Mouse (Mus musculus): ENCODE measurements at regions not wholly inside any gene's neighbourhood (a gene's known extent, or its start where the extent isn't known, plus 50 kb on each side); places are given as distances from the start of the nearest gene placed in this dataset.

DNA sequence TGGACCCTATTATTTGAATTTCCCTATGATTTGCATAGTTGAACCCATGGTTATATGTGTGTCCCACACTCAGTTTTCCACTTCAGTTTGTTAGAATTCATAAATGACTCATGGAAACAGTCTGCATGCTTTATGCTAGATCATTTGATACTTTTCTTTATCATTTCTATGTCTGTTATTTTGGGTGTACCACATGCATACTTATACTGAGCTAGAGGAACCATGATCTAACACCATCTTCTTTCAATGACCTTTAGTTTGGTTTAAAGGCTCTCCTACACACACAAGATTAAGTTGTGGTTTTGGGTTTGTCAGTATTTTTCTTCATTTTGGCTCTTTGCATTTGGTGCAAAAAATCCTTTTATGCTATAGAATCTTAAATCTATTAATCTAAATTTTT lies 375.2 kb downstream of the Ets1 start:
- Histone ChIP-seq H3K79me2 (replicated peaks; ENCODE audit: control insufficient read depth, extremely low read depth, insufficient read depth, poor library complexity, severe bottlenecking) (no peaks in the 10 kb centered on the region), H3K4me3 (replicated peaks in 1 of 3; ENCODE audit: low read depth in 2 of 3, low read length in 2 of 3, poor library complexity in 1 of 3) (no peak overlapping the region), H3K4me2 (ENCODE audit: insufficient read depth, low read depth, poor library complexity, severe bottlenecking) (no peak overlapping the region), H3K4me1 (ENCODE audit: control insufficient read depth in 1 of 2, insufficient read depth in 2 of 2) (no peaks in the 10 kb centered on the region; a peak in 1 of 4 replicates), H3K9ac (ENCODE audit: insufficient read depth, low read depth) (no peak overlapping the region), H3K9me3 (replicated peaks; ENCODE audit: low read length) (no peaks in the 10 kb centered on the region), H3K27me3 (replicated peaks) (no peaks in the 10 kb centered on the region), H3K36me3 (replicated peaks in 1 of 2; ENCODE audit: control insufficient read depth in 1 of 2, insufficient read depth in 1 of 2, low read length in 1 of 2) (no peaks in the 10 kb centered on the region), H3K27ac (ENCODE audit: insufficient read depth, low read depth) (no peak overlapping the region)
- dilution Hi-C loops (cut with MboI; ENCODE audit: extremely low pct_ligation_motif_present, extremely low pct_unique_long_range_greater_than_20kb, low sequenced_read_pairs) (no loop called here), in situ Hi-C loops (cut with MboI; ENCODE audit: low pct_ligation_motif_present, low pct_unique_long_range_greater_than_20kb, low sequenced_read_pairs) (no loop called here)
- TF ChIP-seq GABPA (IDR thresholded peaks at IDR 0.05; ENCODE audit: insufficient replicate concordance, low read depth, low read length) = no peak
- TF ChIP-seq HCFC1 (IDR thresholded peaks at IDR 0.05; ENCODE audit: low read depth, low read length) = no peak
- TF ChIP-seq IRF4 (IDR thresholded peaks at IDR 0.05; ENCODE audit: low read depth, low read length) = no peak
- no peak for TF ChIP-seq UBTF (IDR thresholded peaks at IDR 0.05; ENCODE audit: low read depth, low read length)
- no peak for TF ChIP-seq CHD2 (IDR thresholded peaks at IDR 0.05; ENCODE audit: low read length)
- TF ChIP-seq MAX (IDR thresholded peaks at IDR 0.05; ENCODE audit: low read length) = no peak
- TF ChIP-seq RAD21 (IDR thresholded peaks at IDR 0.05; ENCODE audit: low read depth, low read length) = no peak
- no peak for TF ChIP-seq ELF1 (IDR thresholded peaks at IDR 0.05; ENCODE audit: low read depth, low read length)
- no peak for TF ChIP-seq USF1 (IDR thresholded peaks at IDR 0.05; ENCODE audit: low read depth, low read length)
- no peak for TF ChIP-seq ZNF384 (IDR thresholded peaks at IDR 0.05; ENCODE audit: low read depth, low read length)
- no peak for TF ChIP-seq JUN (IDR thresholded peaks at IDR 0.05; ENCODE audit: insufficient read depth, low read depth, low read length)
- no peak for TF ChIP-seq MYC (IDR thresholded peaks at IDR 0.05; ENCODE audit: low read depth, low read length)
- no peak for TF ChIP-seq MEF2A (IDR thresholded peaks at IDR 0.05; ENCODE audit: borderline replicate concordance, low read depth, low read length)
- DNase-seq (ENCODE audit: extremely low read depth) = peak; percentile 6

DNA sequence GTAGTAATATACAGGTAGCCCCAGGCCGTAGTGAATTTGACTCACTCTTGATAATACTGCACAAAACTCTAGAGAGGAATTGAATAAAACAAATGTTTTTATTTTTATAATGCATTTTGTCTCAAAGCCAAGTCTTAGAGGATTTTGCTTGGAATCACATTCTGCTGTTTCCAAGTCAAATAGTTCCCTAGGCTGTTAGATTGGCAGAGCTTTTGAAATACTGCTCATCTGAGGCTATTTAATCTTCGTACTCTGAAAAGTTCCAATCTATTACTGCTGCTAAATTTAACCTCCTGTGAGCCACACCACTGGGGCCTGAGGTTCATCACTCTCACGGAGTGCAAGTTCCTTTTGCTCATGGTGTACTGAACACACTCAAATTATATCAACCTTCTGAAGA lies 399.4 kb downstream of the Ets1 start:
- no peaks in the 10 kb centered on the region for H3K27me3 ChIP-seq (replicated peaks)
- H3K4me2 ChIP-seq (ENCODE audit: insufficient read depth, low read depth, poor library complexity, severe bottlenecking) = no peak overlapping the region
- no peaks in the 10 kb centered on the region for H3K9me3 ChIP-seq (replicated peaks; ENCODE audit: low read length)
- no peak overlapping the region for H3K9ac ChIP-seq (ENCODE audit: insufficient read depth, low read depth)
- in situ Hi-C loops (cut with MboI; ENCODE audit: low pct_ligation_motif_present, low pct_unique_long_range_greater_than_20kb, low sequenced_read_pairs) (no loop called here), dilution Hi-C loops (cut with MboI; ENCODE audit: extremely low pct_ligation_motif_present, extremely low pct_unique_long_range_greater_than_20kb, low sequenced_read_pairs) (no loop called here)
- no peaks in the 10 kb centered on the region for H3K79me2 ChIP-seq (replicated peaks; ENCODE audit: control insufficient read depth, extremely low read depth, insufficient read depth, poor library complexity, severe bottlenecking)
- no peaks in the 10 kb centered on the region for H3K4me1 ChIP-seq (ENCODE audit: control insufficient read depth in 1 of 2, insufficient read depth in 2 of 2)
- no peaks in the 10 kb centered on the region for H3K36me3 ChIP-seq (replicated peaks in 1 of 2; ENCODE audit: control insufficient read depth in 1 of 2, insufficient read depth in 1 of 2, low read length in 1 of 2)
- no peak overlapping the region for H3K4me3 ChIP-seq (replicated peaks in 1 of 3; ENCODE audit: low read depth in 2 of 3, low read length in 2 of 3, poor library complexity in 1 of 3)
- DNase-seq (ENCODE audit: extremely low read depth) = no peak
- H3K27ac ChIP-seq (ENCODE audit: insufficient read depth, low read depth) = no peak overlapping the region
- TF ChIP-seq JUN (IDR thresholded peaks at IDR 0.05; ENCODE audit: insufficient read depth, low read depth, low read length) = no peak
- TF ChIP-seq MYC (IDR thresholded peaks at IDR 0.05; ENCODE audit: low read depth, low read length) = no peak
- TF ChIP-seq ETS1 (conservative IDR thresholded peaks at IDR 0.05; ENCODE audit: low read depth, low read length) = no peak
- TF ChIP-seq JUND (conservative IDR thresholded peaks at IDR 0.05; ENCODE audit: low read depth, low read length) = no peak
- TF ChIP-seq MEF2A (IDR thresholded peaks at IDR 0.05; ENCODE audit: borderline replicate concordance, low read depth, low read length) = no peak
- no peak for TF ChIP-seq EP300 (IDR thresholded peaks at IDR 0.05; ENCODE audit: low read length)
- no peak for TF ChIP-seq SIN3A (IDR thresholded peaks at IDR 0.05; ENCODE audit: low read length)
- TF ChIP-seq NRF1 (IDR thresholded peaks at IDR 0.05; ENCODE audit: low read depth, low read length) = no peak
- TF ChIP-seq IRF4 (IDR thresholded peaks at IDR 0.05; ENCODE audit: low read depth, low read length) = no peak
- no peak for TF ChIP-seq HCFC1 (IDR thresholded peaks at IDR 0.05; ENCODE audit: low read depth, low read length)
- no peak for TF ChIP-seq MAZ (IDR thresholded peaks at IDR 0.05; ENCODE audit: low read depth, low read length)
- TF ChIP-seq ZNF384 (IDR thresholded peaks at IDR 0.05; ENCODE audit: low read depth, low read length) = no peak
- no peak for TF ChIP-seq CHD1 (IDR thresholded peaks at IDR 0.05; ENCODE audit: low read depth, low read length)
- TF ChIP-seq CHD2 (IDR thresholded peaks at IDR 0.05; ENCODE audit: low read length) = no peak
- TF ChIP-seq PAX5 (IDR thresholded peaks at IDR 0.05; ENCODE audit: low read length) = no peak
- no peak for TF ChIP-seq RAD21 (IDR thresholded peaks at IDR 0.05; ENCODE audit: low read depth, low read length)
- TF ChIP-seq ZMIZ1 (IDR thresholded peaks at IDR 0.05; ENCODE audit: low read depth, low read length) = no peak
- TF ChIP-seq USF1 (IDR thresholded peaks at IDR 0.05; ENCODE audit: low read depth, low read length) = no peak
